Mouse (Mus musculus): ENCODE results near the gene Aire.

Aire gene

GRCm38 (mm10) chr10:78043406-78043836 is at the start of gene Aire:
Gene Aire, minus strand, starts transcription at chr10:78043610.
- peak; percentile 74 for DNase-seq

- no peak for DNase-seq
Measured at GRCm38 (mm10) chr10:78092725-78093029, 49.3 kb upstream of the Aire start.

GRCm38 (mm10) chr10:78091865-78092724 is 48.7 kb upstream of the Aire start:
- no peak for DNase-seq

- no peak for DNase-seq
Measured at GRCm38 (mm10) chr10:78090706-78091491, 47.5 kb upstream of the Aire start.

- no peak for DNase-seq
Measured at GRCm38 (mm10) chr10:78090246-78090645, 46.8 kb upstream of the Aire start.

GRCm38 (mm10) chr10:78087101-78087511 is 43.7 kb upstream of the Aire start:
- DNase-seq: no peak

GRCm38 (mm10) chr10:78086444-78087061 is 43.1 kb upstream of the Aire start:
- no peak for DNase-seq

- DNase-seq: no peak
Measured at GRCm38 (mm10) chr10:78085711-78086110, 42.3 kb upstream of the Aire start.

GRCm38 (mm10) chr10:78084073-78084472 is 40.7 kb upstream of the Aire start:
- DNase-seq: no peak

- peak; percentile 55 for DNase-seq
Measured at GRCm38 (mm10) chr10:78079955-78080591, 36.7 kb upstream of the Aire start.

- DNase-seq: no peak
Measured at GRCm38 (mm10) chr10:78078276-78078675, 34.9 kb upstream of the Aire start.

GRCm38 (mm10) chr10:78077862-78078261 is 34.5 kb upstream of the Aire start:
- DNase-seq: no peak

- no peak for DNase-seq
Measured at GRCm38 (mm10) chr10:78074977-78075376, 31.6 kb upstream of the Aire start.

- DNase-seq: no peak
Measured at GRCm38 (mm10) chr10:78074151-78074550, 30.7 kb upstream of the Aire start.

GRCm38 (mm10) chr10:78069101-78070011 is 25.9 kb upstream of the Aire start, which contains the start of gene Icosl:
Gene Icosl, plus strand, starts transcription at chr10:78069302.
- peak; percentile 82 for DNase-seq

GRCm38 (mm10) chr10:78068541-78068940 is 25.1 kb upstream of the Aire start:
- no peak for DNase-seq

- no peak for DNase-seq
Measured at GRCm38 (mm10) chr10:78067226-78067625, 23.8 kb upstream of the Aire start.

GRCm38 (mm10) chr10:78063122-78063521 is 19.7 kb upstream of the Aire start:
- DNase-seq: no peak

GRCm38 (mm10) chr10:78057056-78057455 is 13.6 kb upstream of the Aire start:
- DNase-seq: no peak

GRCm38 (mm10) chr10:78054633-78055565 is 11.5 kb upstream of the Aire start:
- peak; percentile 55 for DNase-seq

Measured in lung, postnatal 14 days (tissue).